Mouse (Mus musculus): ENCODE results near the gene Uqcc1.
"Not testable (repeated sequence)": the region's sequence is repeated elsewhere in the genome, so short reads cannot be mapped to it uniquely, and the experiment has no call there.

The Uqcc1 gene

DNA sequence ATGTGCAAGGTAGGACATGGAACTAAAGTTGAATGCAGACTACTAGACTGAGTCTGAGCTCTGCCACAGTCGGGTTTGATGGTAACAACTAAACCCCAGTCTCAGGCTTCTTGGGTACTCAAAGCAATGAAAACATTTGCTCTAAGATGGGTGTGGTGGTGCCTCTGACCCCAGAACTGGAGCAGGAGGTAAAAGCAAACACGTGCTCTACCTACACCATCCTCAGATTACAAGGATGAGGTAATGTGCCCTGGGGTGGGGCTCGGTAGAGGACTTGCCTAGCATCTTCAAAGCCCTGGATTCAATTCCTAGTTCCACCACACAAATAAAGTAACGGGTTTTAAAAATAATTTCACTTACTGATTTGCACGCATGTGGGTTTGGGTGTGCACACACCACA, 77.6 kb downstream of the Uqcc1 start:
- no peak for DNase-seq

DNA sequence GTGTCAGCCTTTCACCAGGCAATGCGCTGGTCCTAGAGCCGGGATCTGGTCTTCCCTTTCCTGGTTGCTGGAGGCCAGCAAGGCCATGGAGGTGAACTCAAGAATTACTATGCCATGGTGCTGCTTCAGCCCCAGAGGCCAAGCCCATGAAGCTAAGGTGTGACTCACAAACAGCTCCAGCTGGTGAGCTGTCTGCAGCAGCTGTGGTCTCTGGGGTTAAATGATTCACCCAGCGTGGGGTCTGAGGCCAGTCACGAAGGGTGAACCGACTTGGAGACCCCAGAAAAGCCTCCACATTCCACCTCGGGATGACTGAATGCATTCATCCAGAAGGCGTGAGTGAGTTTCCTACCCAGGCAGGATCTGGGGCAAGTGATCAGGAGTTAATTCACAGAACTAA, 80.0 kb downstream of the Uqcc1 start:
- DNase-seq: no peak

DNA sequence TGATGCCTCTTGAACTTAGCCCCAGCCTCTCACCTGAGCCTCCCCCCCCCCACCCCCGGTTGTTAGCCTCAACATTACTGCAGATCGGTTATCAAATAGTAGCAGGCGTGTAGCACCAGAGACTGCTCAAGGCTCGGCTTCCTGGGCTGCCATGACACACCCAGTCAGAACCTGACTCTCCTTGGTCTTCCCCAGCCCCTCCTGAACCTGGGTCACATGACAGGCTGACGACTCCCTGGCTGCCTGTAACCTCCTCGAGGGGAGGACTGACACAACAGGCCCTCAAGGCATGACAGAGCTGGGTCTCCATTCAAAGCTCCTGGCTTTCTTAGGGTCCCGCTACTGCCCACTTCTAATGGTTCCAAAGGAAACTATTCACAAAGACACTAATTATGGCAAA, 80.6 kb downstream of the Uqcc1 start:
- DNase-seq: no peak

DNA sequence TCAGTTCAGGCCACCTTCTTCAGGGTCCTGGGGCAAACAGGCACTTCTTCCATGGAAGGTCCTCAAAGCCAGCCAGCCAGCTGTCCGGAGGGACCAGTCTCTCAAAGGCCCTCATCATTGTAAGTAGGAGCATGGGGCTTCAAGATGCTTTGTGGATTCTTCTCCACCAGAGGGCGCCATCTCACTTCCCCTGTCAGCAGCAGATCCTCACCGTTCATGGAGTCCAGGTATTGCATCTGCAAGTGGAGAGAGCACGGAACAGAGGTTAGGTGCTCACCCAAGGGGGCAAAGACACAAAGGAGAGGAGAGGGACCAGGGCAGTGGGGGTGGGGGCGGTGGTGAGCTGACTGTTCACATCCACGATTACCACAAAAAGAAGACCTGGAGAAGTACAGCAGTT, 81.8 kb downstream of the Uqcc1 start:
- DNase-seq: peak; percentile 38 to 48

DNA sequence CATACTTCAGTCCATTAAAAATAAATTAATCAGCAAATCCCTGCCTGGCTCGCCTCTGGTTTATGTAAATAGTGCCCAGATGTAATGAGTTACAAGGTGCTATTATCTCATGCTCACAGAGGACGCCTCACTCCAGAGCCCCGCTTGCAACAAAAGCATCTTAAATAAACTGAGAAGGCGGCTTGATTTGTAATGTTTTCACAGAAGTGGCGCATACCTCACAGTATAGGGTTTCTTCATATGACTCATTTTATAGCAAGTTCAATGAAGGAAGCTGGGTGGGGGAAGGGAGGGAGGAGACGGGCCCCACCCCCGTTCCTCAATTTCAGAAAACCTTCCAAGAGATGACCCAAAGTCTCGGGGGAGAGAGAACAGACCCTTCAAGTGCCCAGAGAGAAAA, 83.2 kb downstream of the Uqcc1 start:
- DNase-seq: no peak

DNA sequence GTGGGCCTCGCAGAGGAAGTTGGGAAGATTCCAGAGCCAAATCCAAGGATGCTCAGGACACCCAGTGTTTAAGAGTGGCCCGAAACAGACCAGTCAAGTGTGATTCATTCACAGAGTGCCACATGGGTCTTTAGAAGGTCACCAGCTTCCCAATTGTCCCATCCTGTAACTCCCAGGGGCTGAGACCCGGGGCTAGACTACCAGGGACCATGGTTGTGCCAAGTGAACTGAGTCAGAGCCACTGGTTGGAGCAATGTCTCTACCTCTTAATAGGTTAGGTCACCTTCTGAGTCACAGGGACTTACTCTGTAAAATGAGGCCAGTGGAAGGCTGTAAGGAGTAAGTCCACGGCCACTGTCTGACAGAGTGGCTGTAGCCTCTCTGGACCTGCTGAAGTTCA, 91.1 kb downstream of the Uqcc1 start:
- no peak for DNase-seq

DNA sequence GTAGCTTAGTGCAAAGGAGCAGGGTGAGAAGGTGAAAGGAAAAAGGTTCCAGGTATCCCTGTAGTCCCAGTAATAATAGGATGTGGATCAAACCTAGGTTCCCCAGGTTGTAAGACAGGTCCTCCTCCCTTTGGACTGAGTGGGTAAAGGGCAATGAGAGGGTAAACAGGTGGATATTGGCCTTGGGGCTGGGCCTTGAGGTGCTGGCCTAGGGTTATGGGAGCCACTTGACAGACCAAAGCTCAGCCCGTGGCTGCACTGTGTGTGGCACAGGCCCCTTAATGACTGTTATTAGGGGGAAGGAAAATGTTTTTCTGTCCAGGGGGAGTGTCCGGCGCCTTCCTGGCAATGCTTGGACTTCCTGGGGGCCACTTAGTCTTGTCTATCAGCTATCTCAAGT, 92.1 kb downstream of the Uqcc1 start:
- no peak for DNase-seq

DNA sequence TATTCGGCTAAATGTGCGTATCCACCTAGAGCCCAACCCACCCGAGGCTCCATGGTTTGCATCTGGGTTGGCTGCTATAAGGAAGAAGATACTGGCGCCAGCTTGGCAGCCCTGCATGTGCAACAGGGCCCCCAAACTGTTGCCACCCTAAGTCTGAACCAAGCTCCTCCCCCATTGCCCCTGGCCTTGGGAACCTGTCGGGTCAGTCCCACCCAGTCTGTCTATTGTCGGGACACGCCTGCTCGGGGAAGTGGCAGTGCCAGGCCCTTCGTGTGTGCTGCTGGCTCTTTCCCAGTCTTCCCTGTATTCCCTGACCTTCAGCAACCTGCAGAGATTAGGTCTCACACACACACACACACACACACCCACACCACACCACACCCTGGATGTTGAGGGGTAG, 95.4 kb downstream of the Uqcc1 start, which contains the start of gene Fam83c:
TSS of gene Fam83c (minus strand) at position 123 of the 400 bp plus-strand sequence.
- DNase-seq: no peak

DNA sequence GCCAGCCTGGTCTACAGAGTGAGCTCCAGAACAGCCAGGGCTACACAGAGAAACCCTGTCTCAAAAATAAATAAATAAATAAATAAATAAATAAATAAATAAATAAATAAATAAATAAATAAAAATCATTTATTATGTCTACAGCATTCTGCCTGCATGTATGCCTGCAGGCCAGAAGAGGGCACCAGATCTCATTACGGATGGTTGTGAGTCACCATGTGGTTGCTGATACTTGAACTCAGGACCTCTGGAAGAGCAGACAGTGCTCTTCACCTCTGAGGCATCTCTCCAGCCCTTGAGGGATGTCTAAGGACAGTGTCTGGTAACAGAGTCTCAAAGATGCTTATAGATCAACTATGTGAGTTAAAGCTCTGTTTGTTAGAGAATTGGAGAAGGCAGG, 98.0 kb downstream of the Uqcc1 start:
- DNase-seq: not testable (repeated sequence)

DNA sequence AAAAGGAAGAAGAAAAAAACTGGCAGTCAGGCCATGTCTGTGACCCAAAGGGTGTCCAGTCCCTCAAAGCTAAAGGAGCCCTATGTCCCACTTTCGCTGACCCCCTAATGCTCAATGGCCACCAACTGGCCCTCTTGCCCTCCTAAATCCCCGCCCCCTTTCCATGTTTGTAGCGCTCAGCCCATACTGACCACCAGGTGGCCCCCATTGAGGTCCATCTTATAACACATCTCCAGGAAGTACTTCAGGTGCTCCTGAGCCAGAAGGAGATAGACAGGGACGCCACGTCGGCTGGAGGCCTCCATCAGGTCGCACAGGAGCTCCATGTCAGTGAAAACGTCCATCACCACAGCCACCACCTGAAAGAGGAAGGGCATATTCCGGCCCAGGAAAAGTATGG, 98.8 kb downstream of the Uqcc1 start:
- DNase-seq: no peak

DNA sequence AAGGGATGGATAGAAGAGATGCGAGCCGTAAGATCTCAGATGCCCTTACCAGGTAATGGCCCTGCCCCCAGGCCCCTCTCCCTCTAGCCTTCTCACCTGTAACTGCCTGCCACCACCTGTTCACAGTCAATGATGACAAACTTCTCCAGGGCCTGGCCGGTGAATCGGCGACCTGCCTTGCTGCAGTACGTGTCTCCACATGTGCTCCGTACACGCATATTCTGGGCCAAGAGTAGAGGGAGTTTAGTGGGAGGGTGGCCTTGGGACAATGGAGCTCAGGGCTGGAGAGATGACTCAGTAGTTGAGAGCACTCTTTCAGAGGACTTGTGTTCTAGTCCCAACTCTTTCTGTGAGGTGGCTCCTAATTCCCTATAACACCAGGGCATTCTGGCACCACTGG, 99.3 kb downstream of the Uqcc1 start:
- no peak for DNase-seq

DNA sequence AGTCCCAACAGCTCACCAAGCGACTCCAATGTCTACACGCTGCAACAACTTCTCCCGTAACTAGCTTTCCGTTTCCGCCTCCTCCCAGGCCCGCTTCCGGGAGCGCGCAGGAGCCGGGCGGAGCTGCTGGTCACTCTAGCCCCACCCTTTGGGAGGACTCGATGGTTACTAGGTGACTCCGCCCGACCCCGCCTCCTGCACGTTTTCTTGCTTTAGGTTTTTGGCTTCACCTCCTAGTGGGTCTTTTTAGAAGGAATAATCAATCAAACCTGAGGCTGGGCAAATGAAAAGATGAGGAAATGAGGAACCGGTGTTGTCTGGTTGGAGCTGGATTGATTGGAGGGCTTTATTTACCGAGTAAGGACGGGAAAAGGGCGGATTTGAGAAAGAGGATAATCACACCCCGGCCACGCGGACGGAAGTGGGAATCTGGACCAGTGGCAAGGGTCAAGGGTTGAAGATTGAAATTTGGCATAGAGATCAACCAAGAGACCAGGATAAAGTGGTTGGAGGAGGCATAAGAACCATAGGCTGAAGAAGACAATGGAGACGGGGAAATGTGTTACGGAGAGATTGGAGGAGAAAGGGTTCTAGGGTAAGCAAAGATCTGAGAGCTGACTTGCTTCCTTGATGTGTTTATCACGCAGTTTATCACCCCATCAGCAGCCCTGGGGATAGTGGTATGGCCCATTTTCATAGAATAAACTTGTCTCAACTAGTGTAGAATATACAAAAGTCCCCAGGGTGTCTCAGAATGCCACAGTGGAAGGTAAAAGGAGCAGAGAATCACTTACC, 103.3 kb downstream of the Uqcc1 start, which contains the start of gene Eif6:
TSS of gene Eif6 (minus strand) at position 296 of the 795 bp plus-strand sequence.
- DNase-seq: peak; percentile 75 to 80

DNA sequence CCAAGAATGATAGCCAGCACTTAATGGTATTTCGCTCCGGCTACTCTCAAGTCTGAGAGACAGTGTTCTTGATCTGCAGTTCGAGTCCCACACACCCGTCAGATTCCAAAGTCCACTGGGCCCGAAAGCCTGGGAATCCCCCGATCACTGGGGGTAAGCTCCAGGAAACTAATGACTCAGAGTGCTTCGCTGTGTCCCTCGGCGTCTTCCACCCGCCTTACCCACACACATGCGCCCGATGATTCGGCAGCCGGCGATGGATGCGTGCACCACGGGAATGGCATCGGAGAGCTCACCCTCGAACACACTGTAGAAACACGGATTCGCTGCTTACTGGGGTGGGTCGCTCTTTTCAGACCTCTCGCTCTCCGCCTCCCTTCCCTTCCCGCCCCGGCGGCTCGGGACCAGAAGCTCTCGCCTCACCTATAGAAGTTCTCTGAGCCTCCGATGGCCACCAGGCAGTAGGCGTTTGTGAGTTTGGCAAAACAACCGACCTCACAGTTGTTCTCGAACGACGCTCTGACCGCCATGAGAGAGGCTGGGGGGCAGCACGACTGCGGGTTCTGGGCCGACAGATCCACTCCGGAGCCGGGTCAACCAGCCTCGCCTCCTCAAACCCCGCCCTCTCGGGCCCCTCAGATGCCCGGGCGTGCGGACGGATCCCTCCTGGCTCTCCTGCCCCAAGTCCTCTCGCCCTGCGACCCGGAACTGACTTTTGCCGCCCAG, 104.0 kb downstream of the Uqcc1 start:
- no peak for DNase-seq

DNA sequence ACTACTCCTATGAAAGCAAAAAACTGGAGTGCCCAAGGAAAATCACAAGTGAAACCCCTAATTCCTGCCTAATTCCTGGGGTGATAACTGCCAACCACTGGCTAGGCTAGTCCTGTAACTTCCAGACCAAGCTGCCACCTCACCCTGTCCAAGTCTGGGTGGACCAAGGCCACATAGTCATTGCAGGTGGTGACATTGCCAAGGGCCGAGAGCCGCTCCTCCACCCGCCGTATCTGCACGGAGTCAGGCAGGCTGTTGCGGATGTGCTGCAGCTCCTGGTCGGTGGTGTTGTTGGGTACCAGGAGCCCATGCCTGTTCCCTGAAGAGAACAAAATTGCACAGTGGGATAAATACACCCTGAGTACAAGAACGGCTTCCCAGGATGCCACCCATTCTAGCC, 106.4 kb downstream of the Uqcc1 start:
- DNase-seq: no peak

DNA sequence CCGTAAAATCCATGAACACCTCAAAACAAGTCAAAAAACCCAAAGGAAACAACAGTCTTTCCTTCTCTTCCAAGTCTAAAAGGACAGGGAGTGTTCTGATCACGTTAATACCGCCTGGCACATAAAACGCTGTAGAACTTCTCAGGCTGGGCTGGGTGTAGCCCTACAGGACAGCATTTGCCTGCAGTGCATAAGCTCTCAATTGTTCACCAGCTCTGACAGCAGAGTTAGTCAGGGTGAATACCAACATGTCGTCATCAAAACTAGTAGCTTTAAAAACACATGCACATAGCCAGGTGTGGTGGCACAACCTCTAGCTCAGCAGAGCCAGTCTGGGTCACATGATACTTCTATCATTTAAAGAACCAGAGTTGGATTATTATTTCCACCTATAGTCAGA, 109.3 kb downstream of the Uqcc1 start:
- no peak for DNase-seq

DNA sequence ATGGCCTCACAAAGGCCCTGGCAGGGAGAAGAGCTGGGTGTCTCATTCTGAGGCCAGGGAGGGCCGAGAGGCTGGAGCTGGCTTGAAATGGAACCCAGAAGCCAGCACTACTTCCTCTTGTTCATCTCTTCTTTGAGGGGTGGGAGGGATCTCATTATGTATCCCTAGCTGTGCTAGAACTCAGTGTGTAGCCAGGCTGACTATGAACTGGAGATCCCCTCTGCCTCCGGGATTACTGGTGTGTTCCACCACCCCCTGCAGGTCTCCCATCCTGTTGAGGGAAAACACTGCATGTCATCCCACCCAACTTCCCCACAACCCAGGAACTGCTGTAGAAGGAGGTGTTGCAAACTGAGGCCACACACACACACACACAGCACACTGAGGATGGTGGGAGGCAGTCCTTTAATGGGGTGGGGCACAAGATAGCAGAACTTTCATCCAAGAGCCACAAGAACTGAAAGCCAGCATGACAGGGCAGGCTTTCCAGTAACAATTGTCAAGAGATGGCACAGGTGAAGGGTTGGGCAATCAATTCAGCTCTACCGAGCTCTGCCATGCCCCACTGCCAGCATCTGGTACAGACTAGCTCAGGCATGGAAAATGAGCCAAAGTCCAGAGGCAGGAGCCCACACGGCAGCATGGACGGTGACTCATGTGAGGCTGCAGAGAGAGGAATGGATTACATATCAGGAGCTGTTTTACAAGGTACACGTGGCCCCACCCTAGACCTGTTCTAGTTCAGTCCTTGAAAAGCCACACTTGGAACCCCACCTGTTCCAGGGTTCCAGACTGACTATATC, 110.5 kb downstream of the Uqcc1 start:
- no peak for DNase-seq

DNA sequence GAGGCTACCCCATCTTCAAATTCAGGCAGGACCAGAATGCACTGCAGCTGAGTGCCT, 110.9 kb downstream of the Uqcc1 start, which contains the start of gene BC029722:
TSS of gene BC029722 (minus strand) at position 35 of the 57 bp plus-strand sequence.
- DNase-seq: no peak

DNA sequence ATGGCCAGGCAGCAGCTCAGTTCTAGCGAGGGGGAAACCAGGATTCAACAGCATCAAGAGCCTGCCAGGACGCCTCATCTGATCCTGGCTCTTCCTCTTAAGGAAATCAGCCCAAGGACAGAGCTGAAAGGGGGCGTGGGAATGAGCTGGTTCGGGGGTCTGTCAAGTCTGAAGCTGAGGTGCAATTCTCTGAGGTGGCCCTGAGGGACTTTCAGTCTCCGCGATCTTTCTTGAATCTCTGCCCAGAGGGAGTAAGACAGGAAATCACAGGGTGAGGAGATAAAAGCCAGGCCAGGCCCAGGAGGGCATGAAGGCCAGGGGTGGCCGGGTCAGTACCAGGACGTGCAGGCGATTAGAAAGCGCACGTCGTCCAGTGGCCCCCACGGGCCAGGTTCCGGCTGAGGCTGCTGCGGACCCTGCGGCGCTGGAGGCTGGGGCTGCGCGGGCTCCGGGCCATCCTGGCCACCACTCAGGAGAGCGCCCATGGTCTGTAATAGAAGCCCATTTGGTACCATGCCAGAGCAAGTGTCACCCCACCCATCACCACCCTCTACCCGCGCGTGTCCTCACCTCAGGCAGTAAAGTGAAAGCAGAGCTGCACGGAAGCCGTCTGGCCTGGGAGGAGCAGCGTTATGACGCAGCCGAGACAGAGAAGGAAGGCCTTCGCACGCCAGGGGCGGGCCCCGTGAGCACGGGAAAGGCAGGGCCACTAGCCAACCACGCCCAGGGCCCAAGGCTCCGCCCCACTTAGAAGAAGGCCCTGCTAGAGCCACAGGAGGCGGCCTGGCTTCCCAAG, 111.3 kb downstream of the Uqcc1 start:
- DNase-seq: peak; percentile 88 to 91

DNA sequence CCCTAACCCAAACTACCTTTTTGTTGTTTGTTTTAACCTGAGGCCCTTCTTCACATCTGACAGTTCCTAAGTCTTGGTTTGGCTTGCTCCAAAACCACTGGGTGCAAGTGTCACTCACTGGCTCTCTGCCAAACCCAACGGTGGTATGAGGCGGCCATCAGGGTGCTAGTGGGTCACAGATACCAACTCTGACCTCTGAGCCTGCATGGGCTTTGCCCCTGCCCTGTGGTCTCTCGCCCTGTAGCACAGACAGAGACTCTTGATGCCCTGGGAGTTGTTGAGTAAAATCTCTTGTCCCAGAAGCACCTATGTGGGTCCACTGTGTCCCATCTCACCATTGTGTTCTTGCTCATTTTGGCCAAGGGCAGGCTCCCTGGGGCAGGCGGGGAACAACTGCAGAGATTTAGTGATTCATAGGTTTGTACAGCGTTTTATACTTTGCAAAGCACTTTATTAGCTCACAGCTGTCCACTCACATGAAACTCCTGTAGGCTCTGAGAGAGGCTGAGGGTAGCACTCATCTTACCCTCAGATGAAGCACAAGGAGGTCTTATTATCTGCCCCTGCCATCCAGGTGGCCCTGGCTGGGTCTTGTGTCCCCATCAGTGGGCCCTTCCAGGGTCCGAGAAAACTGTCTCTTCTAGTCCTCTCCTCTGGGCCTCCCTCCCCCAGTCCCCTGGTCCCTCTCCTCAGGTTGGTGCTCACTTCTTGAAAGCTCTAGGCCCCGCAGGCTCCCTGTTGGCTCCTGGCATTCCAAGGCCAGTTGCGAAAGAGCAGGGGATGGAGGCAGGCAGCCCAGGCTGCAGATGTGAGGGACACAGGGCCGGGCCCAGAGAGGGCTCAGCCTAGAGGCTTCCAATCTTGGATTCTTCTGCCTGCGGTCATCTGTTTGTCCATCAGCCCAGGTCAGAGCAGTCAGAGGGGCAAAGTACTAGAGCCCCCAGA, 112.5 kb downstream of the Uqcc1 start:
- DNase-seq: no peak

DNA sequence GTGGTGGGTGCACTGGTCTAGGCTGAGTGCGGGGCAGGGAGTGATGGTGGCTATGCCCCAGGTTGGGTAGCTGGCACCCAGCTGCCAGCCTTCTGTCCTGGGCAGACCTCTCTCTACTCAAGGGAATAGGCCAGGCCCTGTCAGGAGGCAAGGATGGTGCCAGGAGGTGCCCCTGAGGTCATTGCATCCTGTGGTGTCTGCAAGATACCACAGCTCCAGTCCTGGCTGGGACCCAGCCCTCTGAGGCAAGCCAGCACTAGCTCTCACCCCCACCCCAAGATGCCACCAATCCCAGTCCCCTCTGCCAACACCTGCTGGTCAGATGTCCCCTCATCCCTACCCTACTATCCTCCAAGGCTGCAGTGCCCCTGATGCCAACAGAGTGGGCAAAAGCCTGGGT, 113.9 kb downstream of the Uqcc1 start:
- DNase-seq: no peak

DNA sequence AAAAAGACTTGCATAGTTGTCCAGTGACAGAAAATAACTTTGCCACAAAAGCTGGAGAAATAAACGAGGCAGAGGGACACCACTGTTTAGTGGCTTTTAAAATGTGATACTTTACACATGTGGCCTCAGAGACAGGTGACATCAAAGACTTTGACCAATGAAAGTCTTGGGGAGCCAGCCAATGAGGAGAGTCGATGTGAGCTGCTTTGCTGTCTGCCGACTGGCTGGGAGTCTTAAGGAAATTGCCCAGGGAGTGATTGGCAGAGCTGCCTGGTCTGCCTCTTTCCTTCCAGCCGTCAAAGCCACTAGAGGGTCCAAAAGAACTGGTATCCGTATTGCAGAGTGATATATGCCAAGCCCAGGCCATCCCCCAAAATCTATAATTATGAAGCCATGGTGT, 115.3 kb downstream of the Uqcc1 start:
- DNase-seq: no peak

DNA sequence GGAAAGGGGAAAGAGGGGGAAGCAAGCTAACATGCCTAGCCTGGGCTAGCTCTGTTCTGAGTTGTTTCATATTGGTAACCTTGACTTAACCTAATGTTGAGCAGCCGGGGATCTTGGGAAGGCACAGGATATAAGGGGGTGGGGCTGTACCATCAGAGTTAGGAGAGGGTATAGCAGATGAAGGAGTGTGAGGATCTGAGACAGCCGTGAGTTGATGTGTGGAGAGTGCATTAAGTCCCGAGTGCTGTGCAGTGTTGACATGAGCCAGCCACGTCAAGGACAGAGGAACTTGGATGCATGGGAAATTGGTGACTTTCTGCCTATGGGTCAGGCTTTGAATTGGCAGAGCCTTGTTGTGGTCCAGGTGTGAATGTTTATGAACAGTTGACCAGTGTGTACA, 117.5 kb downstream of the Uqcc1 start:
- no peak for DNase-seq

All from thymus, adult 18-20 months (tissue).